Mouse (Mus musculus): ENCODE measurements around the gene Rgmb. TPM values are rescaled to one million over a fixed set of nuclear protein-coding genes. Genes with fewer than 3 reads are reported as not detected.

Rgmb gene
- polyA plus RNA-seq, 1 experiment from 2014 or later = 15.0 TPM

GRCm38 (mm10) chr17:15823838-15824237 lies 7.0 kb downstream of the Rgmb start:
- Histone ChIP-seq H3K36me3 (ENCODE audit: insufficient read depth, low read length) (0 out of 2 replicates have a peak, but pooled peaks cover 5% of the 10 kb centered on the region), H3K4me3 (replicated peaks; ENCODE audit: low read depth, low read length) (peak overlapping the region; percentile 90), H3K9me3 (replicated peaks; ENCODE audit: low read length) (no peaks in the 10 kb centered on the region), H3K4me1 (replicated peaks; ENCODE audit: insufficient read depth, low read length) (peaks cover 13% of the 10 kb centered on the region), H3K4me2 (ENCODE audit: low read length) (peak overlapping the region; percentile 93), H3K27ac (no peak overlapping the region), H3K27me3 (ENCODE audit: insufficient read depth, low read length) (no peaks in the 10 kb centered on the region), H3K9ac (ENCODE audit: low read depth, low read length) (no peak overlapping the region)
- 31% methylated on average over 3 of the region's 3 CpGs for WGBS
- DNase-seq (ENCODE audit: low spot score) (no peak), ATAC-seq (replicated peaks; ENCODE audit: low FRiP score, low read depth) (no peak)
- no peak for TF ChIP-seq CTCF (IDR thresholded peaks at IDR 0.05; ENCODE audit: low read depth)

- Histone ChIP-seq H3K36me3 (ENCODE audit: insufficient read depth, low read length) (0 out of 2 replicates have a peak, but pooled peaks cover 5% of the 10 kb centered on the region), H3K9ac (ENCODE audit: low read depth, low read length) (no peak overlapping the region), H3K4me2 (ENCODE audit: low read length) (peak overlapping the region; percentile 93), H3K27ac (no peak overlapping the region), H3K4me3 (replicated peaks; ENCODE audit: low read depth, low read length) (no peak overlapping the region), H3K27me3 (ENCODE audit: insufficient read depth, low read length) (no peaks in the 10 kb centered on the region), H3K9me3 (replicated peaks; ENCODE audit: low read length) (no peaks in the 10 kb centered on the region), H3K4me1 (replicated peaks; ENCODE audit: insufficient read depth, low read length) (peaks cover 13% of the 10 kb centered on the region)
- ATAC-seq (replicated peaks; ENCODE audit: low FRiP score, low read depth) = no peak
- DNase-seq (ENCODE audit: low spot score) = no peak
- 41% methylated on average over 5 of the region's 5 CpGs for WGBS
- no peak for TF ChIP-seq CTCF (IDR thresholded peaks at IDR 0.05; ENCODE audit: low read depth)
Observed at GRCm38 (mm10) chr17:15823215-15823614, 7.6 kb downstream of the Rgmb start.

GRCm38 (mm10) chr17:15822376-15822775 lies 8.5 kb downstream of the Rgmb start:
- H3K9ac ChIP-seq (ENCODE audit: low read depth, low read length) = no peak overlapping the region
- 0 out of 2 replicates have a peak, but pooled peaks cover 5% of the 10 kb centered on the region for H3K36me3 ChIP-seq (ENCODE audit: insufficient read depth, low read length)
- no peak for DNase-seq (ENCODE audit: low spot score)
- H3K4me1 ChIP-seq (replicated peaks; ENCODE audit: insufficient read depth, low read length) = peaks cover 13% of the 10 kb centered on the region
- 87% methylated on average over 7 of the region's 7 CpGs for WGBS
- no peak overlapping the region for H3K27ac ChIP-seq
- ATAC-seq (replicated peaks; ENCODE audit: low FRiP score, low read depth) = no peak
- no peak overlapping the region for H3K4me3 ChIP-seq (replicated peaks; ENCODE audit: low read depth, low read length)
- H3K9me3 ChIP-seq (replicated peaks; ENCODE audit: low read length) = no peaks in the 10 kb centered on the region
- no peak for TF ChIP-seq CTCF (IDR thresholded peaks at IDR 0.05; ENCODE audit: low read depth)
- no peaks in the 10 kb centered on the region for H3K27me3 ChIP-seq (ENCODE audit: insufficient read depth, low read length)
- no peak overlapping the region for H3K4me2 ChIP-seq (ENCODE audit: low read length)

- Histone ChIP-seq H3K27ac (no peak overlapping the region), H3K4me3 (replicated peaks; ENCODE audit: low read depth, low read length) (no peak overlapping the region), H3K36me3 (ENCODE audit: insufficient read depth, low read length) (0 out of 2 replicates have a peak, but pooled peaks cover 5% of the 10 kb centered on the region), H3K4me1 (replicated peaks; ENCODE audit: insufficient read depth, low read length) (peaks cover 13% of the 10 kb centered on the region), H3K4me2 (ENCODE audit: low read length) (no peak overlapping the region), H3K9ac (ENCODE audit: low read depth, low read length) (no peak overlapping the region), H3K9me3 (replicated peaks; ENCODE audit: low read length) (no peaks in the 10 kb centered on the region), H3K27me3 (ENCODE audit: insufficient read depth, low read length) (no peaks in the 10 kb centered on the region)
- WGBS = 89% methylated on average over 4 of the region's 4 CpGs
- ATAC-seq (replicated peaks; ENCODE audit: low FRiP score, low read depth) (no peak), DNase-seq (ENCODE audit: low spot score) (no peak)
- TF ChIP-seq CTCF (IDR thresholded peaks at IDR 0.05; ENCODE audit: low read depth) = no peak
Observed at GRCm38 (mm10) chr17:15821706-15822105, 9.1 kb downstream of the Rgmb start.

- Histone ChIP-seq H3K36me3 (ENCODE audit: insufficient read depth, low read length) (0 out of 2 replicates have a peak, but pooled peaks cover 5% of the 10 kb centered on the region), H3K9me3 (replicated peaks; ENCODE audit: low read length) (no peaks in the 10 kb centered on the region), H3K9ac (ENCODE audit: low read depth, low read length) (no peak overlapping the region), H3K4me1 (replicated peaks; ENCODE audit: insufficient read depth, low read length) (peaks cover 13% of the 10 kb centered on the region), H3K4me2 (ENCODE audit: low read length) (no peak overlapping the region), H3K27me3 (ENCODE audit: insufficient read depth, low read length) (no peaks in the 10 kb centered on the region), H3K27ac (no peak overlapping the region), H3K4me3 (replicated peaks; ENCODE audit: low read depth, low read length) (no peak overlapping the region)
- no peak for DNase-seq (ENCODE audit: low spot score)
- no peak for TF ChIP-seq CTCF (IDR thresholded peaks at IDR 0.05; ENCODE audit: low read depth)
- WGBS = 63% methylated on average over 10 of the region's 10 CpGs
- no peak for ATAC-seq (replicated peaks; ENCODE audit: low FRiP score, low read depth)
Observed at GRCm38 (mm10) chr17:15820761-15821160, 10.1 kb downstream of the Rgmb start.

GRCm38 (mm10) chr17:15820146-15820545 lies 10.7 kb downstream of the Rgmb start:
- peaks cover 13% of the 10 kb centered on the region for H3K4me1 ChIP-seq (replicated peaks; ENCODE audit: insufficient read depth, low read length)

GRCm38 (mm10) chr17:15818372-15818771 lies 12.5 kb downstream of the Rgmb start:
- no peak overlapping the region for H3K27ac ChIP-seq
- no peaks in the 10 kb centered on the region for H3K9me3 ChIP-seq (replicated peaks; ENCODE audit: low read length)
- no peak overlapping the region for H3K4me2 ChIP-seq (ENCODE audit: low read length)
- TF ChIP-seq CTCF (IDR thresholded peaks at IDR 0.05; ENCODE audit: low read depth) = no peak
- 79% methylated on average over 8 of the region's 8 CpGs for WGBS
- no peak overlapping the region for H3K9ac ChIP-seq (ENCODE audit: low read depth, low read length)
- H3K27me3 ChIP-seq (ENCODE audit: insufficient read depth, low read length) = no peaks in the 10 kb centered on the region
- peaks cover 12% of the 10 kb centered on the region; the same call in 1 of the 2 replicates for H3K4me1 ChIP-seq (replicated peaks; ENCODE audit: insufficient read depth, low read length)
- ATAC-seq (replicated peaks; ENCODE audit: low FRiP score, low read depth) (no peak), DNase-seq (ENCODE audit: low spot score) (no peak)
- H3K36me3 ChIP-seq (ENCODE audit: insufficient read depth, low read length) = 0 out of 2 replicates have a peak, but pooled peaks cover 5% of the 10 kb centered on the region
- H3K4me3 ChIP-seq (replicated peaks; ENCODE audit: low read depth, low read length) = no peak overlapping the region

More at GRCm38 (mm10) chr17:15820146-15820545, 10.7 kb downstream of the Rgmb start:
- H3K4me3 ChIP-seq (replicated peaks; ENCODE audit: low read depth, low read length) = no peak overlapping the region
- no peak overlapping the region for H3K9ac ChIP-seq (ENCODE audit: low read depth, low read length)
- DNase-seq (ENCODE audit: low spot score) = no peak
- no peaks in the 10 kb centered on the region for H3K27me3 ChIP-seq (ENCODE audit: insufficient read depth, low read length)
- 68% methylated on average over 6 of the region's 6 CpGs for WGBS
- ATAC-seq (replicated peaks; ENCODE audit: low FRiP score, low read depth) = no peak
- no peaks in the 10 kb centered on the region for H3K9me3 ChIP-seq (replicated peaks; ENCODE audit: low read length)
- H3K27ac ChIP-seq = no peak overlapping the region
- 0 out of 2 replicates have a peak, but pooled peaks cover 5% of the 10 kb centered on the region for H3K36me3 ChIP-seq (ENCODE audit: insufficient read depth, low read length)
- TF ChIP-seq CTCF (IDR thresholded peaks at IDR 0.05; ENCODE audit: low read depth) = no peak
- no peak overlapping the region for H3K4me2 ChIP-seq (ENCODE audit: low read length)

Measured in kidney, postnatal 0 days (tissue).